Mouse (Mus musculus) fibroblast of lung, adult 2 months (primary cell): Measurements from ENCODE around the gene Slc43a2.
A peak's percentile ranks its signal among the peaks of the same experiment; 100 is the strongest.
"Not testable (repeated sequence)": the region's sequence is repeated elsewhere in the genome, so short reads cannot be mapped to it uniquely, and the experiment has no call there.

Source experiments
- DNase-seq: peaks from one replicate; pipeline ENCODE4 v3.0.0-alpha.2; 2011; ENCODE audit warnings: low read depth

Slc43a2 gene

GRCm38 (mm10) chr11:75551961-75552441, 20.5 kb downstream of the Slc43a2 start:
- peak; percentile 54 for DNase-seq

GRCm38 (mm10) chr11:75552906-75553482, 21.5 kb downstream of the Slc43a2 start:
- peak; percentile 58 for DNase-seq

GRCm38 (mm10) chr11:75556006-75556405, 24.5 kb downstream of the Slc43a2 start:
- not testable (repeated sequence) for DNase-seq

GRCm38 (mm10) chr11:75557142-75557541, 25.6 kb downstream of the Slc43a2 start:
- DNase-seq = no peak

GRCm38 (mm10) chr11:75558101-75558500, 26.6 kb downstream of the Slc43a2 start:
- DNase-seq = no peak

- DNase-seq = no peak
Observed at GRCm38 (mm10) chr11:75559870-75560504, 28.5 kb downstream of the Slc43a2 start.

GRCm38 (mm10) chr11:75560530-75561409, 29.3 kb downstream of the Slc43a2 start:
- DNase-seq = no peak

GRCm38 (mm10) chr11:75561410-75561791, 29.9 kb downstream of the Slc43a2 start:
- DNase-seq = no peak

- peak; percentile 52 for DNase-seq
Observed at GRCm38 (mm10) chr11:75562840-75563239, 31.3 kb downstream of the Slc43a2 start.

GRCm38 (mm10) chr11:75563851-75564548, 32.5 kb downstream of the Slc43a2 start:
- peak; percentile 93 for DNase-seq

- DNase-seq = peak; percentile 92
Observed at GRCm38 (mm10) chr11:75565849-75566248, 34.4 kb downstream of the Slc43a2 start.

- DNase-seq = no peak
Observed at GRCm38 (mm10) chr11:75566276-75567196, 35.0 kb downstream of the Slc43a2 start.

- no peak for DNase-seq
Observed at GRCm38 (mm10) chr11:75567346-75568114, 36.0 kb downstream of the Slc43a2 start.

GRCm38 (mm10) chr11:75568115-75568511, 36.6 kb downstream of the Slc43a2 start:
- DNase-seq = no peak

GRCm38 (mm10) chr11:75568962-75569361, 37.5 kb downstream of the Slc43a2 start:
- no peak for DNase-seq

GRCm38 (mm10) chr11:75570375-75571125, 39.1 kb downstream of the Slc43a2 start:
- peak; percentile 66 for DNase-seq

- DNase-seq = peak; percentile 75
Observed at GRCm38 (mm10) chr11:75571126-75571990, 39.9 kb downstream of the Slc43a2 start.

GRCm38 (mm10) chr11:75572301-75572791, 40.9 kb downstream of the Slc43a2 start:
- no peak for DNase-seq
